Mouse (Mus musculus): ENCODE results near the gene Pprc1. TPM values are rescaled to one million over a fixed set of nuclear protein-coding genes. Genes with fewer than 3 reads are reported as not detected.

Pprc1 gene
- 46.7 and 57.0 TPM in 2 replicates for polyA plus RNA-seq (2014; fragmentation: Nextera tagmentation; extraction: Ambion mirVana)

DNA sequence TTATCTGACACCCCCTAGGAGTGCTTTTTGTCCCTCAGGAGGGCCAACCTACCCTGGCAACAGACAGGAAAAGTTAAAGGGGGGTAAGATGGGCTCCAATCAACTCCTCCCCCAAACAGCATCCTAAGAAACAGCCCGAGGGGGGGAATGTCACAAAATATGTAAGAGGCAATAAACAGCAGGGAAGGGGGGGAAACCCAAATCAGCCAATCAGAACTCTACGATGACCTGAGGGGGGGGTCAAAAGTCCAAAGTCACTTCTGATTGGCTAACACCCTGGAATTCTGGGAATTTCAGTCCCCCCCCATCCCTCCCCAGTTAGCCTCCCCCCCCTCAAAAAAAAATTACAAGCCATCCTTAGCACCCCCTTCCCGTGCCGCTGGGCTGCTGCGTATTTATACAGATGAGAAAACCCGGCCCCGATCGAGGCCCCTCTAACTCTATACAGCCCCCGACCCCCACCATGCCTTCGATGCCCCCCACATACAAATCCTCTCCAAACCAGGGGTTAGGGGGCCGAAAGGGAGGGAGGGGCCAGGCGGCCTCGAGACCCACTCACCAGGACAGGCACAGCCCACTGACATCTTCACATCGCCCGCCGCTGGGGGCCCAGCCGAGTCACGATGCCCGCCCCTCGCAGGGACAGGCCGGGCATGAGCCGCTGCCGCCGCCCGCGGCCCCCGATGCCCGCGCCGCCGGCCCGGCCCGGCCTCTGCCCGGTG is at the start of gene Pprc1:
TSS of gene Pprc1 (plus strand) at position 616 of the 722 bp plus-strand sequence.
- ATAC-seq (replicated peaks; ENCODE audit: insufficient number of reproducible peaks, low FRiP score, low TSS enrichment, low read depth) = peak; percentile 1; the same call in 1 of the 2 replicates
- Histone ChIP-seq H3K9ac (replicated peaks; ENCODE audit: low read length) (peak within 1 kb of the TSS; percentile 94), H3K27ac (replicated peaks; ENCODE audit: low read depth, low read length) (peak within 1 kb of the TSS; percentile 95), H3K4me1 (ENCODE audit: control insufficient read depth, insufficient read depth, low read length) (peaks cover 12% of the 10 kb centered on the region; the same call in 1 of the 2 replicates), H3K9me3 (replicated peaks; ENCODE audit: control insufficient read depth, low read length) (no peaks in the 10 kb centered on the region), H3K4me2 (ENCODE audit: low read depth, low read length) (peak within 1 kb of the TSS; percentile 81), H3K4me3 (ENCODE audit: low read depth, low read length) (peak within 1 kb of the TSS; percentile 95), H3K27me3 (ENCODE audit: control insufficient read depth, insufficient read depth, low read length) (no peaks in the 10 kb centered on the region), H3K36me3 (replicated peaks; ENCODE audit: control insufficient read depth, insufficient read depth, low read depth, low read length) (no peaks in the 10 kb centered on the region)
- under 1% methylated on average over 15 of the region's 34 CpGs for WGBS
- peak; percentile 73 for DNase-seq (ENCODE audit: low spot score)

GRCm38 (mm10) chr19:45997365-45997764 is 47.3 kb upstream of the Pprc1 start:
- DNase-seq (ENCODE audit: low spot score) (peak; percentile 11), ATAC-seq (replicated peaks; ENCODE audit: insufficient number of reproducible peaks, low FRiP score, low TSS enrichment, low read depth) (no peak)
- H3K27ac ChIP-seq (replicated peaks; ENCODE audit: low read depth, low read length) = no peak overlapping the region
- peak overlapping the region; percentile 91; the same call in 1 of the 2 replicates for H3K9ac ChIP-seq (replicated peaks; ENCODE audit: low read length)
- 66% methylated on average over 5 of the region's 5 CpGs for WGBS
- H3K36me3 ChIP-seq (replicated peaks; ENCODE audit: control insufficient read depth, insufficient read depth, low read depth, low read length) = no peaks in the 10 kb centered on the region
- peak overlapping the region; percentile 71 for H3K4me2 ChIP-seq (ENCODE audit: low read depth, low read length)
- no peaks in the 10 kb centered on the region for H3K27me3 ChIP-seq (ENCODE audit: control insufficient read depth, insufficient read depth, low read length)
- no peaks in the 10 kb centered on the region; the same call in 1 of the 2 replicates for H3K4me1 ChIP-seq (ENCODE audit: control insufficient read depth, insufficient read depth, low read length)
- H3K9me3 ChIP-seq (replicated peaks; ENCODE audit: control insufficient read depth, low read length) = 0 out of 2 replicates have a peak, but pooled peaks cover 2% of the 10 kb centered on the region
- H3K4me3 ChIP-seq (ENCODE audit: low read depth, low read length) = peak overlapping the region; percentile 82

DNA sequence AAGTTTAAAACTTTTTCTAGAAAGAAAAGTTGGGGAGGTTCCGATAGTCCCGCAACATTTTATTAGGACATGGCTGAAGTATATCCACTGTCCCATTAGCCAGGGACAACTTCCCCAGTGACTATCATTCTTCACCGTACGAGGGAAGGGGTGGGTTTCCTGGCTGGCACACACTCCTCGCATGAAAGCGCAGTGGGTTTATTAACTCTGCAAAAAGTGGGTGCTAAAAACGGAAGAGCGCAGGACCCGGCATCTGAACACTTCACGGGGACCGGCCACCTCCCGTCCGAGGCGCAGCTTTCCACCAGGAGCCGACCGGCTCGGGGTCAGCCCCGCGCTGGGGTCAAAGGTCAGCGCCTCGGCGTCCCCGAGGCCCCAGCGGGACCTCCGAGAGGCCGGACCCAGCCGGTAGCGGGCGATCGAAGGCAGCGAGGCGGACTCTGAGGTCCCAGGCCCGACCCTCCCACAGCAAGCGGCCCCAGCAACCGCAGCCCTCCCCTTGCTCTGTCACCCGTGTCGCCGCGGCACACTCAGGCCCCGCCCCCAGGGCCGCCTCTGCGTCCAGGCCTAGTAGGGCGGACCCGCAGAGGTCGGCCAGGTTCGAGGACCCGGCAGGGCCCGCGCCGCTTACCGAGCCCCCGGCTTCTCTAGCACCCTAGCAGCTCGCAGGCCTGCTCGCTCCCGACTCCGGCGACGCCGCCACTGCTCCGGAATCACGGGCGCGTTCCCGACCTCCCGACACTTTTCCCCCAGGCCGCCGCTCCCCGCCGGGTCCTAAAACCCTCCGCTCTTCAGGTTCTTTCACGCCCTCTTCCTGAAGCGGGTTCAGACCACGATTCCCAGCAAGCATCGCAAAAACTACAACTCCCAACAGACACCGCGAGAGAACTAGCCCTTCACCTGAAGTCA is 46.6 kb upstream of the Pprc1 start, which contains the start of gene Armh3:
TSS of gene Armh3 (minus strand) at position 704 of the 909 bp plus-strand sequence.
- DNase-seq (ENCODE audit: low spot score) = peak; percentile 98
- Histone ChIP-seq H3K36me3 (replicated peaks; ENCODE audit: control insufficient read depth, insufficient read depth, low read depth, low read length) (no peaks in the 10 kb centered on the region), H3K4me2 (ENCODE audit: low read depth, low read length) (peak within 1 kb of the TSS; percentile 71), H3K27ac (replicated peaks; ENCODE audit: low read depth, low read length) (peak within 1 kb of the TSS; percentile 90), H3K9ac (replicated peaks; ENCODE audit: low read length) (peak within 1 kb of the TSS; percentile 91), H3K9me3 (replicated peaks; ENCODE audit: control insufficient read depth, low read length) (0 out of 2 replicates have a peak, but pooled peaks cover 2% of the 10 kb centered on the region), H3K27me3 (ENCODE audit: control insufficient read depth, insufficient read depth, low read length) (no peaks in the 10 kb centered on the region), H3K4me3 (ENCODE audit: low read depth, low read length) (peak within 1 kb of the TSS; percentile 82), H3K4me1 (ENCODE audit: control insufficient read depth, insufficient read depth, low read length) (no peaks in the 10 kb centered on the region; the same call in 1 of the 2 replicates)
- ATAC-seq (replicated peaks; ENCODE audit: insufficient number of reproducible peaks, low FRiP score, low TSS enrichment, low read depth) = peak; percentile 90
- WGBS = 2% methylated on average over 69 of the region's 76 CpGs

DNA sequence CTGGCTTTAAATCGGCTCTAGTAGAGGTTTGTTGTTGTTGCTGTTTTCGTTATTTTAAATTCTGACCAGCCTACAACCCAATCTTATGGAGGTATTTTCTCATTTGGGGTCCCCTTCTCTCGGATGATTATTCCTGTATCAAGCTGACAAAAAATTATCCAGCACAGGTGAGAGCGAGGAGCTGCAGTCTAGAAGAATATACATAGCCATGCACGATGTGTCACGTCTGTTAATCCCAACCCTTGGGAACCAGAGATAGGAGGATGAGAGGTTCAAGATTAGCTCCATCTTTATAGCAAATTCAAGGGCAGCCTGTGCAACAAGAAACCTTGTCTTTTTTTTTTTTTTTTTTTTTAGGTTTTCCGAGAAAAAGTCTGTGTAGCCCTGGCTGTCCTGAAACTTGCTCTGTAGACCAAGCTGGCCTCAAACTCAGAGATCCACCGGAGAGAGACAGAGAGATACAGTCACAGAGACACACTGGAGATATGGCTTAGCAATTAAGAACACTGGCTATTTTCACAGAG is 45.9 kb upstream of the Pprc1 start:
- H3K4me1 ChIP-seq (ENCODE audit: control insufficient read depth, insufficient read depth, low read length) = no peaks in the 10 kb centered on the region; the same call in 1 of the 2 replicates
- no peak overlapping the region for H3K27ac ChIP-seq (replicated peaks; ENCODE audit: low read depth, low read length)
- no peaks in the 10 kb centered on the region for H3K36me3 ChIP-seq (replicated peaks; ENCODE audit: control insufficient read depth, insufficient read depth, low read depth, low read length)
- H3K9ac ChIP-seq (replicated peaks; ENCODE audit: low read length) = no peak overlapping the region; the same call in 1 of the 2 replicates
- peak overlapping the region; percentile 27 for H3K4me2 ChIP-seq (ENCODE audit: low read depth, low read length)
- 14% methylated on average over 8 of the region's 8 CpGs for WGBS
- ATAC-seq (replicated peaks; ENCODE audit: insufficient number of reproducible peaks, low FRiP score, low TSS enrichment, low read depth) (0 out of 2 replicates have a peak, but pooled peaks have one; percentile 21), DNase-seq (ENCODE audit: low spot score) (no peak)
- H3K27me3 ChIP-seq (ENCODE audit: control insufficient read depth, insufficient read depth, low read length) = no peaks in the 10 kb centered on the region
- H3K4me3 ChIP-seq (ENCODE audit: low read depth, low read length) = peak overlapping the region; percentile 82
- 0 out of 2 replicates have a peak, but pooled peaks cover 2% of the 10 kb centered on the region for H3K9me3 ChIP-seq (replicated peaks; ENCODE audit: control insufficient read depth, low read length)

DNA sequence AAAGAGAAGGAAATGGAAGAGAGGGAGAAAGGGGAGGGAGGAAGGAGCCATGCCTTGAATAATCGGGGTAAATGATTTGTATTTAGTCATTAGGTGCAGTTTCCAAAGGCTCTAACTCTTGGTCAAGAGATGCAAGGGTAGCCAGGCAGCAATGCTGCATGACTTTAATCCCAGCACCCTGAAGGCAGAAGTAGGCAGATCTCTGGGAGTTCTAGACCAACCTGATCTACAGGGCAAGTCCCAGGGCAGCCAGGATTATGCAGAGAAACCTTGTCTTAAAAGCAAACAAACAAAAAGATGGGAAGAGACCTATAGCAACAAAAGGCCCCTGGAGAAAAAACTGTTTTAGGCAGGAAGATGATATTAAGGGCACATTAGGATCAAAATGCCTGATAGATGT is 45.3 kb upstream of the Pprc1 start:
- WGBS = 56% methylated on average over 1 of the region's 1 CpGs
- ATAC-seq (replicated peaks; ENCODE audit: insufficient number of reproducible peaks, low FRiP score, low TSS enrichment, low read depth) (no peak), DNase-seq (ENCODE audit: low spot score) (no peak)
- H3K9ac ChIP-seq (replicated peaks; ENCODE audit: low read length) = no peak overlapping the region
- H3K4me2 ChIP-seq (ENCODE audit: low read depth, low read length) = no peak overlapping the region
- no peaks in the 10 kb centered on the region for H3K27me3 ChIP-seq (ENCODE audit: control insufficient read depth, insufficient read depth, low read length)
- 0 out of 2 replicates have a peak, but pooled peaks cover 2% of the 10 kb centered on the region for H3K9me3 ChIP-seq (replicated peaks; ENCODE audit: control insufficient read depth, low read length)
- no peaks in the 10 kb centered on the region for H3K36me3 ChIP-seq (replicated peaks; ENCODE audit: control insufficient read depth, insufficient read depth, low read depth, low read length)
- H3K4me3 ChIP-seq (ENCODE audit: low read depth, low read length) = no peak overlapping the region
- H3K27ac ChIP-seq (replicated peaks; ENCODE audit: low read depth, low read length) = no peak overlapping the region
- peaks cover 4% of the 10 kb centered on the region for H3K4me1 ChIP-seq (ENCODE audit: control insufficient read depth, insufficient read depth, low read length)

GRCm38 (mm10) chr19:46002279-46002678 is 42.4 kb upstream of the Pprc1 start:
- 88% methylated on average over 9 of the region's 9 CpGs for WGBS
- ATAC-seq (replicated peaks; ENCODE audit: insufficient number of reproducible peaks, low FRiP score, low TSS enrichment, low read depth) = no peak
- Histone ChIP-seq H3K4me1 (ENCODE audit: control insufficient read depth, insufficient read depth, low read length) (peaks cover 4% of the 10 kb centered on the region), H3K27ac (replicated peaks; ENCODE audit: low read depth, low read length) (no peak overlapping the region), H3K36me3 (replicated peaks; ENCODE audit: control insufficient read depth, insufficient read depth, low read depth, low read length) (no peaks in the 10 kb centered on the region), H3K4me2 (ENCODE audit: low read depth, low read length) (no peak overlapping the region), H3K27me3 (ENCODE audit: control insufficient read depth, insufficient read depth, low read length) (no peaks in the 10 kb centered on the region), H3K9ac (replicated peaks; ENCODE audit: low read length) (no peak overlapping the region), H3K4me3 (ENCODE audit: low read depth, low read length) (no peak overlapping the region), H3K9me3 (replicated peaks; ENCODE audit: control insufficient read depth, low read length) (no peaks in the 10 kb centered on the region)
- no peak for DNase-seq (ENCODE audit: low spot score)

DNA sequence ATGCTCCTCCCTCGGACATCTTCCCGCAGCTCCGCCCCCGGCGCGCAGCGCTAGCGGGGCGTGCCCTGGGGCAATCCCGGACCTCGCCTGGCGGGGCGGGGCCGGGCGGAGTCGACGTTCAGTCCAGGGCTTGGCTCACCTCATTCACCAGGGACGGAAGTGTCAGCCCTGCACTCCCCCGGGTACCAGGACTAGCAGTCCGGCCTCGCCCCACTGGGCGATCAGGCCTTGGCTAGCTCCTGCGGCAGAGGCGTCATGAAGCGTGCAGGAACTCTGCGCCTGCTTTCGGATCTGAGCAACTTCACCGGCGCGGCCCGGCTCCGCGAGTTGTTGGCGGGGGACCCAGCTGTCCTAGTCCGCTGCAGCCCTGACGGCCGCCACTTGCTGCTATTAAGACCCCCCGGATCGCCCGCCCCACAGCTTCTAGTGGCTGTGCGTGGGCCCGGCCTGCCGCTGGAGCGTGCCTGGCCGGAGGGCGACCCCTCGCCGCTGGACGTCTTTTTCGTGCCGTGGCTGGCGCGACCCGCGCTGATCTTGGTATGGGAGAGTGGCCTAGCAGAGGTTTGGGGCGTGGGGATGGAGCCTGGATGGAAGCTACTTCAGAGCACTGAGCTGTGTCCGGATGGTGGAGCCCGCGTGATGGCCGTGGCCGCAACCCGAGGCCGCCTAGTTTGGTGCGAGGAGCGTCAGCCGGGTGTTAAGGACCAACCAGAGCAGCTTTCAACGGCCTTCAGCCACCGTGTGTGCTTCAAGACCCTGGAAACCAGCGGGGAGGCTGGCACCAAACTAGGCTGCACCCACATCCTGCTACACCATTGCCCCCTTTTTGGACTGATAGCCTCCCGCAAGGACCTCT is 41.1 kb upstream of the Pprc1 start, which contains the start of gene Hps6:
TSS of gene Hps6 (plus strand) at position 138 of the 856 bp plus-strand sequence.
- WGBS = 1% methylated on average over 70 of the region's 70 CpGs
- Histone ChIP-seq H3K36me3 (replicated peaks; ENCODE audit: control insufficient read depth, insufficient read depth, low read depth, low read length) (no peaks in the 10 kb centered on the region), H3K4me3 (ENCODE audit: low read depth, low read length) (peak within 1 kb of the TSS; percentile 62), H3K9ac (replicated peaks; ENCODE audit: low read length) (peak within 1 kb of the TSS; percentile 74), H3K27ac (replicated peaks; ENCODE audit: low read depth, low read length) (no peak within 1 kb of the TSS), H3K27me3 (ENCODE audit: control insufficient read depth, insufficient read depth, low read length) (no peaks in the 10 kb centered on the region), H3K9me3 (replicated peaks; ENCODE audit: control insufficient read depth, low read length) (no peaks in the 10 kb centered on the region), H3K4me2 (ENCODE audit: low read depth, low read length) (peak within 1 kb of the TSS; percentile 98), H3K4me1 (ENCODE audit: control insufficient read depth, insufficient read depth, low read length) (peaks cover 4% of the 10 kb centered on the region)
- DNase-seq (ENCODE audit: low spot score) (peak; percentile 74), ATAC-seq (replicated peaks; ENCODE audit: insufficient number of reproducible peaks, low FRiP score, low TSS enrichment, low read depth) (peak; percentile 61)

Measured in embryonic facial prominence, embryonic 11.5 days (tissue).